Mouse (Mus musculus) kidney, adult 8-10 months (tissue): ENCODE measurements around the gene Zfp827.

ENCODE experiments used
- DNase-seq, 2 experiments: peaks; one replicate each; pipeline ENCODE4 v3.0.0; 2022

Gene Zfp827

GRCm38 (mm10) chr8:79225586-79225985, 197.3 kb downstream of the Zfp827 start:
- DNase-seq = no peak

GRCm38 (mm10) chr8:79226046-79226445, 197.8 kb downstream of the Zfp827 start:
- DNase-seq = no peak

GRCm38 (mm10) chr8:79227194-79227593, 199.0 kb downstream of the Zfp827 start:
- no peak for DNase-seq

DNA sequence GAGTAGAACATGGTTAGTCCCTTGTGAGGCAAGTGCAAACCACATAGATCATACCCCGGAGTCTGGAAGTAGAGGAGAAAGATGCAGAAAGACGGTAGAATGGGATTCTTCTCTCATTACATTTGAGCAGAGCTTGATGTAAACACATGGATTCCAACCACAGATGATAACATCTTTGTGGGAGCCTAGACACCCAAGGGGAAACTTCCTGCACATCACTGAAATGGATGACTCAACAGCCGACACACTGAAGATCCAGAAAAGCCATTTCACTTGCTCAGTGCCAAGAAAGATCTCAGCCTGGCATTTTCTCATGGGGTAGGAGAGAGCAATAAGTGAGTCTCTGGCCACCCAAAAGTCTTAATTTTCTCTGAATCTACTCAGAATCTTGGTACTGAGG, 199.7 kb downstream of the Zfp827 start:
- no peak for DNase-seq

GRCm38 (mm10) chr8:79229266-79229888, 201.1 kb downstream of the Zfp827 start:
- DNase-seq = no peak

GRCm38 (mm10) chr8:79239320-79239719, 211.1 kb downstream of the Zfp827 start:
- no peak for DNase-seq

- no peak for DNase-seq
Measured at GRCm38 (mm10) chr8:79239996-79240395, 211.8 kb downstream of the Zfp827 start.
